Mouse (Mus musculus) B cell, adult (primary cell): ENCODE results near the gene Ubac2. TPM values are rescaled to one million over a fixed set of nuclear protein-coding genes. Genes with fewer than 3 reads are reported as not detected.

Experiments used
- total RNA-seq: library from RNA; stranded (reverse); gene quantifications from 4 replicates; pipeline ENCODE4 v1.2.4, GENCODE M21; 2023; ENCODE audit not compliant: inconsistent age

The Ubac2 gene
- total RNA-seq, result 49.2 to 55.7 TPM (median 51.8 TPM) in 4 replicates

DNA sequence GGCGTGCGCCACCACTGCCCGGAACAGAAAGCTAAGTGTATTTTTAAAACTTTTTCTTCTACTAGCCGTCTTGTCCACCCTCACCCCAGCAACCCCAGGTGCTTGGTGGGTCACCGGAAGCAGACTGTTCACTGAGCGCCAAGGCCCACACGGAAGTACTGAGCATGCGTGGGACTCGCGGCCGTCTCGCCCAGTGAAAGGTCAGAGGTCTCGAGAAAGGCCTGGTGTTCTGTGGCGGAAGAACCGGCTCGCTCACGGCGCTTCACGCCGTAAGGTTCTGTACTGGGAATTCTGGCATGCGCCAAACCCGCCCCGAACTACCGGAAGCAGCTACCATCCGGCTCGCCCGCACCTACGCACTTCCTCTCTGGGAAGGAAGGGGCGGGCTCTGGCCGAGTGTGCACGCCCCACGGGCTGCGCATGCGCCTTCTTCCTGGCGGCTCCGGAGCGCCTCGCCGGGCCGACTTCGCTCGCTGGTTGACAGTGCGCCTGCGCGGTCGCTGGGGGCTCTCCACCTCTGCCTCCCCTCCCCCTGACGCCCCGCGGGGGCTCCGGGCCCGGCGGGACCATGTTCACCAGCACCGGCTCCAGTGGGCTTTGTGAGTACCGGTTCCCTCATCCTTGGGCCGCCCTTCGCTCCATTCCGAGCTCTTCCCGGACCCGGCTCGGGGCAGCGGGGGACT lies at the start of gene Ubac2:
Gene Ubac2, plus strand, starts transcription at position 445 of the 683 bp plus-strand sequence.

DNA sequence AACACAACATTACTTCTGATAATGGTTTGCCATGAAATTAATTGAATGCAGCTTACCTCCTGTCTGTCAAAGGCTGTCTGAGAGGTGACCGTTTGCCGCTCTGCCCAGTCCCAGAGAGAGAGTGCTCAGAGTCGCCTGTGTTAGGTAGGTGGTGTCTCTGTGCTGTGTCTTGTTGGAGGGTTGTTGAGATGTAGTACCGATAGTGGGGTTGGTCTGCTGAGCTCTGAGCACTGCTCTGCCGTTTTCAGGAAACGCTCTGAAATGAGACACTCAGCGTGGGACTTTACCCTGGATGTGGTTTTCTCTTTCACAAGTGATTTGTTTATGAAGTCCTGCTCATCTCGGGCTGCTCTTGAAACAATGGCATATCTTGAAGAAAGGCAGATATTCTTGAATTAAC lies 37.2 kb downstream of the Ubac2 start, which contains the start of gene Gpr18:
Gene Gpr18, minus strand, starts transcription at position 161 of the 400 bp plus-strand sequence.

GRCm38 (mm10) chr14:121964990-121965389 lies 86.6 kb downstream of the Ubac2 start, which contains the start of gene Gpr183:
Gene Gpr183 (minus strand): TSS chr14:121965195.

DNA sequence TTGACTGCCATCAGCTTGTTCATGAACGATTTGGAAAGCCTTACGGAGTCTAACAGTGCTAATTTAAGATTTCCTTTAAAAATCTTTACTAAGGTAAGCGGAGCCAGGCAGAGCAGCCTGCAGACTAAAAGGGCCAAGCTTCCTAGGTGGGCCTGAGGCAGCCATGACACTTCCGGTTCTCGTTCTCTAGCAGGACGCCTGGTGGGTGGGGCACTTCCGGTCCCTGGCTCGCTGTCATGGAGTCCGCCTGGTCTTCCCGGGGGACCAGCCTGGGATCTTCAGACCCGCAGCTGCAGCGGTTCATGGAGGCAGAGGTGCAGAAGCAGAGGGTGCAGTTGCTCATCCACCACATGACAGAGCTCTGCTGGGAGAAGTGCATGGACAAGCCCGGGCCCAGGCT lies 156.0 kb downstream of the Ubac2 start, which contains the start of gene Timm8a2:
Gene Timm8a2, plus strand, starts transcription at position 224 of the 400 bp plus-strand sequence.

Other genes starting within 250 kb of the Ubac2 start
- gene Dock9, start 80.8 kb upstream of the Ubac2 start, total RNA-seq, result 20.8 to 21.4 TPM (median 21.2 TPM) in 4 replicates
- 121 to 134 TPM (median 129 TPM) in 4 replicates for gene Gpr18, start 37.2 kb downstream of the Ubac2 start, total RNA-seq
- gene Gpr183, start 86.6 kb downstream of the Ubac2 start, total RNA-seq, result 255 to 286 TPM (median 258 TPM) in 4 replicates
- 1.2 to 1.6 TPM (median 1.4 TPM) in 3 of 4 replicates, not detected in the other for gene Timm8a2, start 156.1 kb downstream of the Ubac2 start, total RNA-seq
- 71.0 to 102 TPM (median 80.8 TPM) in 4 replicates for gene Tm9sf2, start 228.4 kb downstream of the Ubac2 start, total RNA-seq